Mouse (Mus musculus): ENCODE results near the gene Slc9a3r1.

DNA sequence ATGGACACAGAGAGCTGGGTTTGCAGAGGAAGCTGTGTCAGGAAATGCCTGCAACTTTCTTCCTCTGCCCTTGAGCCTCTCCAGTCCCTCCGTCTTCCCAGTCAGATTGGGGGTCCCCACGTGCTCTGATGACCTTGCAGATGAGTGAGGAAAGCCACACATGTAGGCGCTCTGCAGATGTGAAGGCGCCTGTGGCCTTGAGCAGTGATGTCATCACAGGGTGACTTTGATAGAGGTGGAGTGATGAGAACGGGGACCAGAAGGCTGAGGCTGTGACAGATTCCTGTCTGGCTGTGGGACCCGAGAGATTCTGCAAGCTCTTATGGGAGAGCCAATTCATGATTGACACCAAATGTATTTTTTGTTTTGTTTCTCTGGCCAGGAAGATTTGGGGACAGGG is 60.7 kb downstream of the Slc9a3r1 start:
- TF ChIP-seq CTCF (IDR thresholded peaks at IDR 0.05) (no peak), EP300 (IDR thresholded peaks at IDR 0.05) (no peak)

Measured in lung, postnatal 0 days (tissue).